9 mouse cellular contexts compared by ENCODE assay signal in genomic region chr4:134119644-134120043, GRCm38 (mm10). TPM values are rescaled to one million over a fixed set of nuclear protein-coding genes. Genes with fewer than 3 reads are reported as not detected.
A peak's percentile ranks its signal among the peaks of the same experiment; 100 is the strongest.
DNase-seq lines count a peak whose midpoint lies in the region; ATAC-seq and TF ChIP-seq lines count a peak whose summit lies in the region.
"Had no signal": no experiment of that assay in that cellular context is flagged by ENCODE, and none has a peak within 500 bp of the region (broad histone marks: within the 10 kb centered on the region; RNA-seq: fewer than 3 reads in every experiment).

No protein-coding gene starts in this region.

- no peak for ATAC-seq in hindbrain, postnatal 0 days
- no peak for ATAC-seq in hindbrain, embryonic 12.5 days (ENCODE audit: low FRiP score)
- ATAC-seq in heart, embryonic 11.5 days (replicated peaks; ENCODE audit: insufficient number of reproducible peaks, low FRiP score, low TSS enrichment), result no peak

- no peak for DNase-seq in hindbrain, postnatal 0 days (ENCODE audit: low spot score)
- DNase-seq in CD4-positive helper T cell, adult 2 months (ENCODE audit: low read depth, low spot score), result peak; percentile 63
- DNase-seq in adipocyte (ENCODE audit: low spot score), result peak; percentile 25
- DNase-seq in layer of hippocampus, postnatal 36 days, result no peak
- no peak for DNase-seq in adrenal gland, adult 2 months
- DNase-seq: heart, postnatal 4 days had no signal

- WGBS in hindbrain, postnatal 0 days, result 58% methylated on average over 9 of the region's 9 CpGs
- WGBS in hindbrain, embryonic 12.5 days, result 62% methylated on average over 9 of the region's 9 CpGs
- WGBS in macrophage (ENCODE audit: missing documents), result 75% methylated on average over 9 of the region's 9 CpGs
- 66% methylated on average over 9 of the region's 9 CpGs for WGBS in heart, embryonic 11.5 days (ENCODE audit: insufficient replicate concordance)

- H3K4me3 ChIP-seq in hindbrain, postnatal 0 days (ENCODE audit: low read length), result no peak overlapping the region
- no peak overlapping the region for H3K4me3 ChIP-seq in hindbrain, embryonic 12.5 days
- H3K4me3 ChIP-seq in macrophage (ENCODE audit: inconsistent target), result no peak overlapping the region
- no peak overlapping the region for H3K4me3 ChIP-seq in heart, embryonic 11.5 days (ENCODE audit: low read depth, low read length)

- no peaks in the 10 kb centered on the region for H3K9me3 ChIP-seq in hindbrain, postnatal 0 days (ENCODE audit: low read length)
- H3K9me3 ChIP-seq in hindbrain, embryonic 12.5 days (replicated peaks), result no peaks in the 10 kb centered on the region
- no peaks in the 10 kb centered on the region for H3K9me3 ChIP-seq in heart, embryonic 11.5 days (replicated peaks; ENCODE audit: control insufficient read depth, low read length)

- 0 out of 2 replicates have a peak, but pooled peaks cover 3% of the 10 kb centered on the region for H3K4me1 ChIP-seq in hindbrain, postnatal 0 days (ENCODE audit: insufficient read depth, low read length)
- H3K4me1 ChIP-seq in hindbrain, embryonic 12.5 days, result 0 out of 2 replicates have a peak, but pooled peaks cover 5% of the 10 kb centered on the region
- peaks cover 4% of the 10 kb centered on the region; the same call in 1 of the 2 replicates for H3K4me1 ChIP-seq in heart, embryonic 11.5 days (ENCODE audit: control insufficient read depth, insufficient read depth, low read length)

- no peaks in the 10 kb centered on the region for H3K27me3 ChIP-seq in hindbrain, postnatal 0 days (ENCODE audit: insufficient read depth, low read length)
- no peaks in the 10 kb centered on the region for H3K27me3 ChIP-seq in hindbrain, embryonic 12.5 days
- no peaks in the 10 kb centered on the region for H3K27me3 ChIP-seq in heart, embryonic 11.5 days (ENCODE audit: control insufficient read depth, insufficient read depth, low read length)

- no peak overlapping the region for H3K4me2 ChIP-seq in hindbrain, postnatal 0 days (ENCODE audit: low read depth, low read length)
- H3K4me2 ChIP-seq in hindbrain, embryonic 12.5 days (replicated peaks), result no peak overlapping the region
- H3K4me2 ChIP-seq in heart, embryonic 11.5 days, result no peak overlapping the region

- H3K27ac ChIP-seq in hindbrain, postnatal 0 days, result no peak overlapping the region
- no peak overlapping the region for H3K27ac ChIP-seq in hindbrain, embryonic 12.5 days
- H3K27ac ChIP-seq in macrophage, result peak overlapping the region; percentile 28
- H3K27ac ChIP-seq in heart, embryonic 11.5 days (ENCODE audit: low read depth, low read length), result no peak overlapping the region

- no peaks in the 10 kb centered on the region for H3K36me3 ChIP-seq in hindbrain, postnatal 0 days (ENCODE audit: insufficient read depth, low read length)
- H3K36me3 ChIP-seq in hindbrain, embryonic 12.5 days, result no peaks in the 10 kb centered on the region
- no peaks in the 10 kb centered on the region for H3K36me3 ChIP-seq in macrophage (ENCODE audit: inconsistent target)
- no peaks in the 10 kb centered on the region for H3K36me3 ChIP-seq in heart, embryonic 11.5 days (ENCODE audit: control insufficient read depth, insufficient read depth, low read length)

- H3K79me2 ChIP-seq in macrophage (ENCODE audit: inconsistent target), result no peaks in the 10 kb centered on the region

- TF ChIP-seq CTCF in hindbrain, postnatal 0 days (IDR thresholded peaks at IDR 0.05; ENCODE audit: low read depth), result peak; percentile 49

- H3K9ac ChIP-seq in hindbrain, postnatal 0 days (replicated peaks; ENCODE audit: low read length), result no peak overlapping the region
- no peak overlapping the region for H3K9ac ChIP-seq in hindbrain, embryonic 12.5 days
- H3K9ac ChIP-seq in heart, embryonic 11.5 days (ENCODE audit: low read depth, low read length), result no peak overlapping the region

RNA-seq across cellular contexts. Expression of gene Sh3bgrl3, which starts 8.9 kb away (rescaled TPM):
- total RNA-seq in hindbrain, postnatal 0 days (2014; rRNA removed), result 220 and 259 TPM in 2 replicates
- 553 and 564 TPM in 2 replicates for polyA plus RNA-seq in hindbrain, postnatal 0 days (2015; fragmentation: Nextera tagmentation; extraction: Ambion mirVana)
- 333 and 369 TPM in 2 replicates for polyA plus RNA-seq in hindbrain, embryonic 12.5 days (2016; fragmentation: Nextera tagmentation; extraction: Ambion mirVana)
- 100 to 1,000 TPM in 1 of 26 experiments, 10 to 100 TPM in 25; 12.2 to 104 (median 43.8) TPM for total RNA-seq in macrophage (2018; cell fraction: chromatin; rRNA removed)
- total RNA-seq in macrophage (2018; cell fraction: cytosol; rRNA removed), result 1,000 to 10,000 TPM in 13 of 26 experiments, 100 to 1,000 TPM in 13; 834 to 1,250 (median 980) TPM
- 100 to 1,000 TPM in 20 of 26 experiments, 10 to 100 TPM in 6; 36.3 to 257 (median 152) TPM for total RNA-seq in macrophage (2018; cell fraction: nucleus; rRNA removed)
- polyA plus RNA-seq in macrophage (2018), result 849 to 1,117 TPM (median 993 TPM) in 3 replicates
- 100 to 1,000 TPM; 234 to 264 TPM for total RNA-seq in layer of hippocampus, postnatal 36 days (2021)
- 100 to 1,000 TPM in 1 of 2 experiments, 10 to 100 TPM in 1; 99.6 to 109 TPM for total RNA-seq in adrenal gland, adult 2 months (2021)
- 380 and 502 TPM in 2 replicates for polyA plus RNA-seq in adrenal gland, adult 2 months (2012; rRNA removed)
- polyA plus RNA-seq in heart, embryonic 11.5 days (2014; fragmentation: Nextera tagmentation; extraction: Ambion mirVana), result 179 and 220 TPM in 2 replicates

RNA-seq across cellular contexts. Expression of gene Ubxn11, which starts 17.3 kb away (rescaled TPM):
- 3.5 and 8.9 TPM in 2 replicates for total RNA-seq in hindbrain, postnatal 0 days (2014; rRNA removed)
- 14.0 and 14.6 TPM in 2 replicates for polyA plus RNA-seq in hindbrain, postnatal 0 days (2015; fragmentation: Nextera tagmentation; extraction: Ambion mirVana)
- 11.6 and 13.4 TPM in 2 replicates for polyA plus RNA-seq in hindbrain, embryonic 12.5 days (2016; fragmentation: Nextera tagmentation; extraction: Ambion mirVana)
- 10 to 100 TPM in 25 of 26 experiments, 1 to 10 TPM in 1; 3.9 to 28.3 (median 19.3) TPM for total RNA-seq in macrophage (2018; cell fraction: chromatin; rRNA removed)
- total RNA-seq in macrophage (2018; cell fraction: cytosol; rRNA removed), result 1 to 10 TPM in 16 of 26 experiments, under 1 TPM in 10; 0.44 to 2.6 (median 1.1) TPM
- 10 to 100 TPM in 8 of 26 experiments, 1 to 10 TPM in 18; 5.0 to 14.9 (median 8.9) TPM for total RNA-seq in macrophage (2018; cell fraction: nucleus; rRNA removed)
- 1.0 to 3.2 TPM (median 1.3 TPM) in 3 replicates for polyA plus RNA-seq in macrophage (2018)
- total RNA-seq in layer of hippocampus, postnatal 36 days (2021), result 10 to 100 TPM; 32.8 to 34.7 TPM
- 1 to 10 TPM; 5.4 to 6.7 TPM for total RNA-seq in adrenal gland, adult 2 months (2021)
- 7.5 and 10.1 TPM in 2 replicates for polyA plus RNA-seq in adrenal gland, adult 2 months (2012; rRNA removed)
- 2.0 and 3.2 TPM in 2 replicates for polyA plus RNA-seq in heart, embryonic 11.5 days (2014; fragmentation: Nextera tagmentation; extraction: Ambion mirVana)

RNA-seq across cellular contexts. Expression of gene Cd52, which starts 24.8 kb away (rescaled TPM):
- not detected in 2 replicates for total RNA-seq in hindbrain, postnatal 0 days (2014; rRNA removed)
- 2.7 TPM in 2 replicates for polyA plus RNA-seq in hindbrain, postnatal 0 days (2015; fragmentation: Nextera tagmentation; extraction: Ambion mirVana)
- polyA plus RNA-seq in hindbrain, embryonic 12.5 days (2016; fragmentation: Nextera tagmentation; extraction: Ambion mirVana), result 4.8 and 5.0 TPM in 2 replicates
- total RNA-seq in macrophage (2018; cell fraction: chromatin; rRNA removed), result 100 to 1,000 TPM in 6 of 26 experiments, 10 to 100 TPM in 15, 1 to 10 TPM in 5; 6.1 to 152 (median 49.1) TPM
- 1,000 to 10,000 TPM in 13 of 26 experiments, 100 to 1,000 TPM in 13; 306 to 2,085 (median 961) TPM for total RNA-seq in macrophage (2018; cell fraction: cytosol; rRNA removed)
- total RNA-seq in macrophage (2018; cell fraction: nucleus; rRNA removed), result 100 to 1,000 TPM in 16 of 26 experiments, 10 to 100 TPM in 10; 26.5 to 781 (median 239) TPM
- 559 to 720 TPM (median 599 TPM) in 3 replicates for polyA plus RNA-seq in macrophage (2018)
- total RNA-seq in layer of hippocampus, postnatal 36 days (2021), result 1 to 10 TPM in 1 of 2 experiments, not detected in 1; 1.1 TPM
- 10 to 100 TPM; 17.0 to 23.2 TPM for total RNA-seq in adrenal gland, adult 2 months (2021)
- 9.5 and 9.7 TPM in 2 replicates for polyA plus RNA-seq in adrenal gland, adult 2 months (2012; rRNA removed)
- polyA plus RNA-seq in heart, embryonic 11.5 days (2014; fragmentation: Nextera tagmentation; extraction: Ambion mirVana), result 3.9 and 6.2 TPM in 2 replicates

RNA-seq across cellular contexts. Expression of gene Crybg2, which starts 59.0 kb away (rescaled TPM):
- 1.7 and 2.8 TPM in 2 replicates for total RNA-seq in hindbrain, postnatal 0 days (2014; rRNA removed)
- 5.9 and 6.7 TPM in 2 replicates for polyA plus RNA-seq in hindbrain, postnatal 0 days (2015; fragmentation: Nextera tagmentation; extraction: Ambion mirVana)
- 2.3 and 2.5 TPM in 2 replicates for polyA plus RNA-seq in hindbrain, embryonic 12.5 days (2016; fragmentation: Nextera tagmentation; extraction: Ambion mirVana)
- total RNA-seq in macrophage (2018; cell fraction: chromatin; rRNA removed), result not detected
- total RNA-seq in macrophage (2018; cell fraction: cytosol; rRNA removed), result not detected
- not detected for total RNA-seq in macrophage (2018; cell fraction: nucleus; rRNA removed)
- not detected in 3 replicates for polyA plus RNA-seq in macrophage (2018)
- total RNA-seq in layer of hippocampus, postnatal 36 days (2021), result 1 to 10 TPM; 1.2 to 1.8 TPM
- under 1 TPM; 0.14 to 0.46 TPM for total RNA-seq in adrenal gland, adult 2 months (2021)
- 0.12 and 0.21 TPM in 2 replicates for polyA plus RNA-seq in adrenal gland, adult 2 months (2012; rRNA removed)
- polyA plus RNA-seq in heart, embryonic 11.5 days (2014; fragmentation: Nextera tagmentation; extraction: Ambion mirVana), result 0.52 and 1.1 TPM in 2 replicates
- total RNA-seq: heart, postnatal 4 days had no signal

Comparison
In these comparisons a context has a peak if more than half of its experiments do, and no peak if none do; other contexts are left out.
1. DNase-seq: peak in CD4-positive helper T cell, adult 2 months (single experiment) and adipocyte (single experiment); none in hindbrain, postnatal 0 days (single experiment), layer of hippocampus, postnatal 36 days (0 of 2) and adrenal gland, adult 2 months (single experiment).
2. RNA of gene Cd52, which starts 24.8 kb away (polyA plus RNA-seq): 559 to 720 TPM in macrophage; 9.5 to 9.7 TPM in adrenal gland, adult 2 months, 4.8 to 5.0 TPM in hindbrain, embryonic 12.5 days, 3.9 to 6.2 TPM in heart, embryonic 11.5 days and 2.7 TPM in hindbrain, postnatal 0 days; every median in the first group is over 10 times any median in the second.